Mouse (Mus musculus) ES-Bruce4 (cell line): ENCODE results near the gene 2410002F23Rik.

Experiments
- CTCF ChIP-seq: IDR thresholded peaks from one replicate; pipeline ENCODE4 v1.8.1; 2011; ENCODE audit warnings: low read depth, low read length
- EP300 ChIP-seq: IDR thresholded peaks from 2 replicates; pipeline ENCODE4 v1.6.1; 2011; ENCODE audit warnings: low read depth, low read length; ENCODE audit not compliant: insufficient read depth
- POLR2A ChIP-seq: IDR thresholded peaks from one replicate; pipeline ENCODE4 v1.8.1; 2011; ENCODE audit warnings: low read length; ENCODE audit not compliant: insufficient read depth

DNA sequence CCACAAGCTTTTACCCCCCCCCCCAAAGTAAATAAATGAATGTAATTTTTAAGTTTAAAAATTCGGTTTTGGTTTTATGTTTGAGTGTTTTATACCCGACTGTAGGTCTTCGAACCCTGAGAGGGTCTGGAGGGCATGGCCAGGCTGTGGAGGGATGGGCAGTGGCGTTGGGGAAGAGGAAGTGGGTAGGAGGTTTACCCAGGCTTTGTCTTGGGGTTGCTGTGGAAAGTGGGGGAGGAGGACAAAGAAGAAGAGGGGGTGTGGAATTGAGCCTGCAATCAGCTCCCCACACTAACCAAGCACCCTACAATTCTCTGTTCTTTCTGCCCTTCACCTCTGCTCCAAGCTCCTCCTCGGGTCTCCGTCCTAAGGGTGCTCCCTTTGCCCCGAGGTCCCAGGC is 26.0 kb downstream of the 2410002F23Rik start:
- no peak for TF ChIP-seq POLR2A
- no peak for TF ChIP-seq CTCF
- no peak for TF ChIP-seq EP300
